Mouse (Mus musculus): ENCODE results near the gene Mbnl2.

GRCm38 (mm10) chr14:120466816-120467215, 191.3 kb downstream of the Mbnl2 start:
- no peak for TF ChIP-seq GATA1 (IDR thresholded peaks at IDR 0.05; ENCODE audit: borderline replicate concordance, low read length)
- TF ChIP-seq FLI1 (IDR thresholded peaks at IDR 0.05; ENCODE audit: low read length) = no peak

Measured in megakaryocyte, embryonic 14.5 days (primary cell).